Mouse (Mus musculus) hindbrain, postnatal 0 days (tissue): ENCODE data around the gene Fggy. TPM values are rescaled to one million over a fixed set of nuclear protein-coding genes. Genes with fewer than 3 reads are reported as not detected.

Source experiments
- ATAC-seq: fragments of 200-750 bp; cut with Nextera tagmentation; 2 replicates; pipeline ENCODE4 v1.8.0; 2017; ENCODE audit warnings: mild to moderate bottlenecking, moderate TSS enrichment, moderate library complexity
- DNase-seq: peaks from one replicate; pipeline ENCODE4 v3.0.0-alpha.2; 2015; ENCODE audit warnings: low spot score
- H3K27ac ChIP-seq: fragments of 300-500 bp; sonication (generic); 2 replicates; pipeline ENCODE4 v1.5.1; 2014; ENCODE audit warnings: mild to moderate bottlenecking
- H3K27me3 ChIP-seq: fragments of 300-500 bp; sonication (generic); 2 replicates; pipeline ENCODE4 v1.6.1; 2014; ENCODE audit warnings: low read length, mixed read lengths; ENCODE audit not compliant: insufficient read depth
- H3K36me3 ChIP-seq: fragments of 300-500 bp; sonication (generic); 2 replicates; pipeline ENCODE4 v1.6.1; 2014; ENCODE audit warnings: low read length, mixed read lengths; ENCODE audit not compliant: insufficient read depth
- H3K4me1 ChIP-seq: fragments of 300-500 bp; sonication (generic); 2 replicates; pipeline ENCODE4 v1.6.1; 2014; ENCODE audit warnings: antibody characterized with exemption, low read length, mixed read lengths; ENCODE audit not compliant: insufficient read depth
- H3K4me2 ChIP-seq: fragments of 300-500 bp; sonication (generic); 2 replicates; pipeline ENCODE4 v1.6.1; 2014; ENCODE audit warnings: low read depth, mild to moderate bottlenecking, low read length, moderate library complexity, mixed read lengths
- H3K4me3 ChIP-seq: fragments of 300-500 bp; sonication (generic); 2 replicates; pipeline ENCODE4 v1.5.1; 2014; ENCODE audit warnings: low read length
- H3K9ac ChIP-seq: fragments of 300-500 bp; sonication (generic); replicated peaks from 2 replicates; pipeline ENCODE4 v1.6.1; 2014; ENCODE audit warnings: mild to moderate bottlenecking, low read length, moderate library complexity, mixed read lengths
- H3K9me3 ChIP-seq: fragments of 300-500 bp; sonication (generic); 2 replicates; pipeline ENCODE4 v1.6.1; 2016; ENCODE audit warnings: low read length, mixed read lengths
- CTCF ChIP-seq: IDR thresholded peaks from 2 replicates; pipeline ENCODE4 v1.5.1; 2016; ENCODE audit warnings: antibody characterized with exemption, control low read depth, low read depth
- WGBS: fragments of 180-500 bp; shearing (Covaris S2); extraction: QIAGEN DNeasy Blood & Tissue Kit; methylation state at CpG from one replicate; pipeline ENCODE4 v1.1.7; 2014; 5-methylcytosine and 5-hydroxymethylcytosine counted together
- polyA plus RNA-seq: library from polyadenylated mRNA; unstranded; fragments of >200 nt; fragmentation: Nextera tagmentation; extraction: Ambion mirVana; gene quantifications from 2 replicates; pipeline ENCODE4 v1.2.1, GENCODE M21; 2015
- total RNA-seq: library from RNA; depleted of rRNA; stranded (reverse); fragments of >200 nt; gene quantifications from 2 replicates; pipeline ENCODE4 v1.2.3, GENCODE M21; 2014

Fggy gene
- total and polyA plus RNA-seq, 2 experiments from 2014 or later, result 7.0 to 7.1 TPM

- Histone ChIP-seq H3K36me3 (no peaks in the 10 kb centered on the region), H3K27me3 (no peaks in the 10 kb centered on the region), H3K4me1 (peaks cover 5% of the 10 kb centered on the region; the same call in 1 of the 2 replicates), H3K4me2 (no peak overlapping the region), H3K27ac (no peak overlapping the region), H3K9me3 (no peaks in the 10 kb centered on the region), H3K9ac (no peak overlapping the region), H3K4me3 (no peak overlapping the region)
- 74% methylated on average over 4 of the region's 4 CpGs for WGBS
- no peak for TF ChIP-seq CTCF
- no peak for DNase-seq
- no peak for ATAC-seq
Observed at GRCm38 (mm10) chr4:95653913-95654301, 96.6 kb downstream of the Fggy start.

GRCm38 (mm10) chr4:95659024-95659423 is 101.7 kb downstream of the Fggy start:
- no peak overlapping the region for H3K27ac ChIP-seq
- no peaks in the 10 kb centered on the region for H3K27me3 ChIP-seq
- no peaks in the 10 kb centered on the region for H3K9me3 ChIP-seq
- no peak overlapping the region for H3K4me2 ChIP-seq
- WGBS, result 32% methylated on average over 3 of the region's 3 CpGs
- H3K4me3 ChIP-seq, result no peak overlapping the region
- H3K4me1 ChIP-seq, result no peaks in the 10 kb centered on the region
- ATAC-seq, result no peak
- TF ChIP-seq CTCF, result no peak
- DNase-seq, result no peak
- H3K36me3 ChIP-seq, result no peaks in the 10 kb centered on the region
- no peak overlapping the region for H3K9ac ChIP-seq

GRCm38 (mm10) chr4:95663596-95663995 is 106.3 kb downstream of the Fggy start:
- H3K4me1 ChIP-seq, result no peaks in the 10 kb centered on the region
- H3K9me3 ChIP-seq, result no peaks in the 10 kb centered on the region
- no peak for TF ChIP-seq CTCF
- H3K4me2 ChIP-seq, result no peak overlapping the region
- ATAC-seq, result no peak
- no peaks in the 10 kb centered on the region for H3K36me3 ChIP-seq
- no peak overlapping the region for H3K9ac ChIP-seq
- no peak overlapping the region for H3K27ac ChIP-seq
- H3K4me3 ChIP-seq, result no peak overlapping the region
- WGBS, result 71% methylated on average over 4 of the region's 4 CpGs
- no peak for DNase-seq
- H3K27me3 ChIP-seq, result no peaks in the 10 kb centered on the region

- no peaks in the 10 kb centered on the region for H3K36me3 ChIP-seq
- no peaks in the 10 kb centered on the region for H3K9me3 ChIP-seq
- no peaks in the 10 kb centered on the region for H3K27me3 ChIP-seq
- DNase-seq (no peak), ATAC-seq (no peak)
- H3K4me1 ChIP-seq, result no peaks in the 10 kb centered on the region
- no peak for TF ChIP-seq CTCF
- no peak overlapping the region for H3K4me3 ChIP-seq
- H3K4me2 ChIP-seq, result no peak overlapping the region
- no peak overlapping the region for H3K27ac ChIP-seq
- H3K9ac ChIP-seq, result no peak overlapping the region
- WGBS, result 42% methylated on average over 3 of the region's 3 CpGs
Observed at GRCm38 (mm10) chr4:95664327-95664726, 107.0 kb downstream of the Fggy start.

GRCm38 (mm10) chr4:95666284-95666889 is 109.1 kb downstream of the Fggy start:
- no peak overlapping the region for H3K9ac ChIP-seq
- H3K27ac ChIP-seq, result no peak overlapping the region
- TF ChIP-seq CTCF, result no peak
- no peaks in the 10 kb centered on the region for H3K4me1 ChIP-seq
- no peaks in the 10 kb centered on the region for H3K36me3 ChIP-seq
- H3K27me3 ChIP-seq, result no peaks in the 10 kb centered on the region
- no peak overlapping the region for H3K4me3 ChIP-seq
- no peak for ATAC-seq
- no peak overlapping the region for H3K4me2 ChIP-seq
- WGBS, result 79% methylated on average over 7 of the region's 7 CpGs
- no peak for DNase-seq
- H3K9me3 ChIP-seq, result no peaks in the 10 kb centered on the region

GRCm38 (mm10) chr4:95666896-95667295 is 109.6 kb downstream of the Fggy start:
- no peak for TF ChIP-seq CTCF
- ATAC-seq, result no peak
- Histone ChIP-seq H3K36me3 (no peaks in the 10 kb centered on the region), H3K4me1 (no peaks in the 10 kb centered on the region), H3K4me3 (no peak overlapping the region), H3K9me3 (no peaks in the 10 kb centered on the region), H3K4me2 (no peak overlapping the region), H3K27me3 (no peaks in the 10 kb centered on the region), H3K27ac (no peak overlapping the region), H3K9ac (no peak overlapping the region)
- 96% methylated on average over 2 of the region's 2 CpGs for WGBS
- no peak for DNase-seq

- Histone ChIP-seq H3K4me2 (no peak overlapping the region), H3K4me3 (no peak overlapping the region), H3K27ac (no peak overlapping the region), H3K9me3 (no peaks in the 10 kb centered on the region), H3K9ac (no peak overlapping the region), H3K4me1 (no peaks in the 10 kb centered on the region), H3K27me3 (no peaks in the 10 kb centered on the region), H3K36me3 (no peaks in the 10 kb centered on the region)
- ATAC-seq (no peak), DNase-seq (no peak)
- no peak for TF ChIP-seq CTCF
- WGBS, result 93% methylated on average over 1 of the region's 1 CpGs
Observed at GRCm38 (mm10) chr4:95667595-95667994, 110.3 kb downstream of the Fggy start.
